Mouse (Mus musculus): Measurements from ENCODE around the gene Ddost.

GRCm38 (mm10) chr4:138323753-138324152, 19.2 kb downstream of the Ddost start:
- TF ChIP-seq CTCF (IDR thresholded peaks at IDR 0.05; ENCODE audit: control insufficient read depth, insufficient read depth, insufficient read length) (no peak), MAX (IDR thresholded peaks at IDR 0.05) (no peak), USF1 (IDR thresholded peaks at IDR 0.05; ENCODE audit: low read depth) (no peak)

Measured in C2C12 (cell line).